Mouse (Mus musculus) limb, embryonic 10.5 days (tissue): ENCODE measurements around the gene Phldb3. TPM values are rescaled to one million over a fixed set of nuclear protein-coding genes. Genes with fewer than 3 reads are reported as not detected.
A peak's percentile ranks its signal among the peaks of the same experiment; 100 is the strongest.
"Not testable (repeated sequence)": the region's sequence is repeated elsewhere in the genome, so short reads cannot be mapped to it uniquely, and the experiment has no call there.

ENCODE experiments used
- DNase-seq: peaks from one replicate; pipeline ENCODE4 v3.0.0-alpha.2; 2017; ENCODE audit warnings: low spot score
- H3K27ac ChIP-seq: fragments of 300-500 bp; sonication (generic); 2 replicates; pipeline ENCODE4 v1.5.1; 2016; ENCODE audit warnings: mild to moderate bottlenecking
- H3K27me3 ChIP-seq: fragments of 300-500 bp; sonication (generic); 2 replicates; pipeline ENCODE4 v1.6.1; 2016; ENCODE audit warnings: low read depth, mild to moderate bottlenecking; ENCODE audit not compliant: poor library complexity, severe bottlenecking
- H3K36me3 ChIP-seq: fragments of 300-500 bp; sonication (generic); 2 replicates; pipeline ENCODE4 v1.6.1; 2016; ENCODE audit warnings: mild to moderate bottlenecking, moderate library complexity
- H3K4me1 ChIP-seq: fragments of 300-500 bp; sonication (generic); 2 replicates; pipeline ENCODE4 v1.6.1; 2016
- H3K4me3 ChIP-seq: fragments of 300-500 bp; sonication (generic); 2 replicates; pipeline ENCODE4 v1.5.1; 2016; ENCODE audit warnings: mild to moderate bottlenecking, moderate library complexity
- H3K9me3 ChIP-seq: fragments of 300-500 bp; sonication (generic); replicated peaks from 2 replicates; pipeline ENCODE4 v1.6.1; 2016; ENCODE audit warnings: mild to moderate bottlenecking
- WGBS: fragments of 180-500 bp; shearing (Covaris S2); methylation state at CpG from one replicate; pipeline ENCODE4 v1.1.7; 2016; 5-methylcytosine and 5-hydroxymethylcytosine counted together
- polyA plus RNA-seq: library from polyadenylated mRNA; unstranded; fragments of >200 nt; fragmentation: Nextera tagmentation; extraction: Ambion mirVana; gene quantifications from 2 replicates; pipeline ENCODE4 v1.2.1, GENCODE M21; 2016

Phldb3 gene
- polyA plus RNA-seq, 1 experiment from 2014 or later: 0.14 TPM

DNA sequence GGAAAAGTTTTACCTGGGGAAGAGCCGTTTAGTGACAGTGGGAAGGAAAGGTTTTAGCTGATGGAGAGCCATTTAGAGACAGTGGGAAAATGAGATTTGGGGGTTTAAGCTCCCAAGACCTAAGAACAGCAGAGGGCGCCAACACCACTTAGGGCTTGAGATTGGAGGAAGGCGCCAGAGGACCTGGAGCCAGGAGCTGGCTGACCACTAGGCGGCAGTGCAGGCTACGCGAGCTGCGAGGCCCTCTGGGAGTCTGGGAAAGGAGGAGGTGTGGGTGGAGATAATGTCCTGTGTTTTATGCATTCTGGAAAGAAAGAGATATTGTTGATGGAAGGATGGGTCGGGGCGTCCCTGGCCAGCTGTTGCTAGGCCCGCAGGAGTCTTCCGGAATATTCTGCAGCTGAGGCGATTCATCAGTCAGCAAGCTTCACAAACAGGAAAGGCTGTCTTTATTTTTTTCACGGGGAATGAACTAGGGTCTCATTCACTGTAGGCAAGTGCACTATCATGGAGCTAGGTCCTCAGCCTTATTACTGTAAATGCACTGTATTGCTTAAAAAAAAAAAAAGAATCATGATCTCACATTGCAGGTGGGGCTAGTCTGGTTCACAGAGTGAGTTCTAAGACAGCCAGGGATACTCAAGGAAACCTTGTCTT lies 9.5 kb upstream of the Phldb3 start:
- Histone ChIP-seq H3K4me1 (no peaks in the 10 kb centered on the region), H3K36me3 (0 out of 2 replicates have a peak, but pooled peaks cover 3% of the 10 kb centered on the region), H3K27ac (no peak overlapping the region), H3K27me3 (no peaks in the 10 kb centered on the region; the same call in 1 of the 2 replicates), H3K4me3 (no peak overlapping the region), H3K9me3 (no peaks in the 10 kb centered on the region)
- 11% methylated on average over 13 of the region's 13 CpGs for WGBS
- DNase-seq: peak; percentile 94

DNA sequence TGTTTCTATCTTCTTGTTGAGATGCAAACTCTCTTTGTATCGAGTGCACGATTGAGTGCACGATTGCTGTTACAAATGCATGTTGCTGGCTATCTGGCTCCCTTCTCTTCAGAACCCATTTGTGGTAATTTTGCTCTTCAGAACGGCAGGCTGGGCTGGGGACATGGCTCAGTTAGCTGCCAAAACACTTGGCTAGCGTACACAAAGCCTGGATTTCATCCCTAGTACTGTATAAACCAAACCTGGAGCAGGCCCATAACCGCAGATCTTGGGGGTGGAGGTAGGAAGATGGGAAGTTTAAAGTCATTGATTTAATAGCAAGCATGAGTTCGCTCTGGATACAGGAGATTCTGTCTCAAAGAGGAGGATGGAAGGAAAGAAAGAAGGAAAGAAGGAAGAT lies 5.0 kb upstream of the Phldb3 start:
- no peak for DNase-seq
- WGBS: 88% methylated on average over 7 of the region's 7 CpGs
- H3K9me3 ChIP-seq: no peaks in the 10 kb centered on the region
- H3K27ac ChIP-seq: no peak overlapping the region
- H3K4me3 ChIP-seq: no peak overlapping the region
- H3K27me3 ChIP-seq: peaks cover 24% of the 10 kb centered on the region
- peaks cover 15% of the 10 kb centered on the region; the same call in 1 of the 2 replicates for H3K36me3 ChIP-seq
- H3K4me1 ChIP-seq: peaks cover 7% of the 10 kb centered on the region

DNA sequence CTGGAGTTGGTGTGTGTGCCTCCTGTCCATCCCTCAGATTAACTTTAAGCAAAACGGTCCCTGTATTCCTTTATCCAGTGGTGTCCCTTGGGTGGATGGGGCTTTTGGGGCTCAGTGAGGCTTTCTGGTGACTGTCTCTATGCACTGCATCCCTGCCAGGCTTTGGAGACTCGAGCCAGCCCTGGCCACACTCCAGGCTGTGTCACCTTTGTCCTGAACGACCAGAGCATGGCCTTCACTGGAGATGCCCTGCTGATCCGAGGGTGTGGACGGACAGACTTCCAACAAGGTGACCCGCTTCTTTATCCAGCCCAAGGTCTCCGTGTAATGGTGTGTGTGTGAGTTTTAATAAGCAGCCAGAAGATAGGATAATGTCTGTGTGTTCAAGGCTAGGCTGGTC lies 4.5 kb upstream of the Phldb3 start:
- Histone ChIP-seq H3K27ac (no peak overlapping the region), H3K4me3 (no peak overlapping the region), H3K9me3 (no peaks in the 10 kb centered on the region), H3K27me3 (peaks cover 29% of the 10 kb centered on the region), H3K4me1 (peaks cover 11% of the 10 kb centered on the region), H3K36me3 (peaks cover 15% of the 10 kb centered on the region; the same call in 1 of the 2 replicates)
- no peak for DNase-seq
- 83% methylated on average over 7 of the region's 7 CpGs for WGBS

DNA sequence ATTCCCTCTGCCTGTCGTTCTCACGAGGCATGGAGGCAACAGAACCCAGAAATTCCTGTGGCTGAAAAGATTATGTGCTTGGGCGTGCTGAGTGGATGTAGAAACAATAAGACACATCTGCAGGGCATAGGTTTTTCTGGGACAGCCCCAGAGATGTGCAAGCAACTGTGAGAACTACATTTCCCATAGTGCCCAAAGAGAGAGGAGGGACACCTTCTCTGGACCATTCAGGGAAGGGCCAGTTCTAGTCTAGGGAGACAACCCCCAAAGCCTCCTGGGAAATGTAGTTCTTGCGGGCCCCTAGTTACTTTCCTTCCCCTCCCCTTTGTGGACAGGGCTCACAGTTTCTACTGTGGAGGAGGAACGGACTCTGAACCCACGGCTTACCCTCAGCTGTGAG lies 2.5 kb upstream of the Phldb3 start:
- no peaks in the 10 kb centered on the region for H3K9me3 ChIP-seq
- H3K27ac ChIP-seq: no peak overlapping the region
- peaks cover 15% of the 10 kb centered on the region; the same call in 1 of the 2 replicates for H3K36me3 ChIP-seq
- DNase-seq: no peak
- WGBS: 41% methylated on average over 6 of the region's 6 CpGs
- H3K4me3 ChIP-seq: no peak overlapping the region
- peaks cover 48% of the 10 kb centered on the region for H3K27me3 ChIP-seq
- peaks cover 25% of the 10 kb centered on the region for H3K4me1 ChIP-seq

DNA sequence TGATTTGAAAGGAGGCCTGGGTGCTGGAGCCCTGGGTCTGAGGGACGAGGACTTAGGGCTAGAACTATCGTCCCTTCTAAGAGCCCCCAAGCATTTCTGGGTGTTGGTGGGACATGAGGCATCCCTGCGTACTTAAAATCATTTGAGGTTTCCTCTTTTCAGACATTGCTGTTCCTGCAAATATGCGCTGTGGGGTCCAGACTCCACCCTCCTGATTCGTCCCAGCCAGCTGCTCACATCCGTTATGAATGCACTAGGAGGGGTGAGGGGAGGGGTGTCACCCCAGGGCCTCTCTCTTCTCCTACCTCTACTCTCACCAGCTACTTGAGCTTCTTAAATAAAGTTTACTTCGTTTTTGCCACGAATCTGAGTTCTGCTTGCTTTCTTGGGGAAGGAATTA lies 2.0 kb upstream of the Phldb3 start:
- WGBS: 71% methylated on average over 8 of the region's 8 CpGs
- peaks cover 54% of the 10 kb centered on the region for H3K27me3 ChIP-seq
- H3K4me1 ChIP-seq: peaks cover 25% of the 10 kb centered on the region
- H3K4me3 ChIP-seq: no peak overlapping the region
- H3K9me3 ChIP-seq: no peaks in the 10 kb centered on the region
- no peak for DNase-seq
- H3K36me3 ChIP-seq: peaks cover 15% of the 10 kb centered on the region; the same call in 1 of the 2 replicates
- no peak overlapping the region for H3K27ac ChIP-seq

DNA sequence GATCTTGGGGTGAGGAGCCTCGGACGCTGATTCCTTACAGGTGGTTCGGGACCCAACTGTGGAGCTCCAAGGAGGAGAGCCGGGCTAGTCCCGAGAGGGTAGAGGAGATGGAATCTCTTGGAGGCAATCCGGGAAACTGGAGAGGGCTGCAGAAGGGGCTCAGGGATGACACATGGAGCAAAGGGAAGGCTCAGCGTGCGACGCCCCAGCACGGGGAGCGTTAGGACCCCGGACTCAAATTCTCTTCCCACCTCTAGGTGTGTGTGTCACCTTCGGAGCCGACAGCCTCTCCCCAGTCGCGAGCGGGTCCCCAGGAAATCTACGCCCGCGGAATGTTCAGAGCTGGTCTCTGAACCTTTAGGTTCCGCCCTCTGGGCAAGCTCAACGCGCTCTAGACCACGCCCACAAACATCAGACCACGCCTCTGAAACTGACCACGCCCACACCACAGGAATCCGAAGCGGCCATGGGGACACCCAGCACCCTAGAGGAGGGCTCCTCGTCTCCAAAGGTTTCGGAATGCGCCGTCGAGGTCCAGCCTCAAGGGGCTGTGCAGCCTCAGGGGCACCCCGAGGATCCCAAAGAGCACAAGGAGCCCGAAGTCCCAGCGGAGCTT lies 424 bp downstream of the Phldb3 start:
- H3K4me1 ChIP-seq: peaks cover 25% of the 10 kb centered on the region
- no peaks in the 10 kb centered on the region for H3K9me3 ChIP-seq
- WGBS: under 1% methylated on average over 36 of the region's 36 CpGs
- H3K36me3 ChIP-seq: peaks cover 12% of the 10 kb centered on the region; the same call in 1 of the 2 replicates
- peak; percentile 76 for DNase-seq
- H3K27ac ChIP-seq: no peak overlapping the region
- peaks cover 67% of the 10 kb centered on the region for H3K27me3 ChIP-seq
- peak overlapping the region; percentile 51 for H3K4me3 ChIP-seq

DNA sequence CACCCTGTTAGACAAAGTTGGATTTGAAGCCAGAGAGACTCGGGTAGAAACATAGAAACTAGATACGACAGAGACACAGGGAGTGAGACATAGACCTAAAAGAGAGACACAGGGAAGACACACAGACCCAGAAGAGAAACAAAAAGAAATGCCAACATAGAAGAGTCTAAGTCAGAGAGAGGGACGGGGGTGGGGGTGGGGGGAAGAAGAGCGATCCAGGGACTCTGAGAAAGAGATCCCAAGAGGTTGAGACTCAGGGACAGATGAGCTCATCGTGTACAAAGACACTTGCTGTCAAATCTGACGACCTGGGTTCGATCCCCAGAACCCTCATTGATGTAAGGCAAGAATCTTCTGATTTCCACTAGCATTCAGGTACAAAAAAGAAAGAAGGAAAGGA lies 1.1 kb downstream of the Phldb3 start:
- Histone ChIP-seq H3K36me3 (peaks cover 12% of the 10 kb centered on the region; the same call in 1 of the 2 replicates), H3K4me3 (peak overlapping the region; percentile 51), H3K27me3 (peaks cover 67% of the 10 kb centered on the region), H3K4me1 (peaks cover 25% of the 10 kb centered on the region), H3K27ac (no peak overlapping the region), H3K9me3 (no peaks in the 10 kb centered on the region)
- DNase-seq: no peak
- 14% methylated on average over 7 of the region's 7 CpGs for WGBS

DNA sequence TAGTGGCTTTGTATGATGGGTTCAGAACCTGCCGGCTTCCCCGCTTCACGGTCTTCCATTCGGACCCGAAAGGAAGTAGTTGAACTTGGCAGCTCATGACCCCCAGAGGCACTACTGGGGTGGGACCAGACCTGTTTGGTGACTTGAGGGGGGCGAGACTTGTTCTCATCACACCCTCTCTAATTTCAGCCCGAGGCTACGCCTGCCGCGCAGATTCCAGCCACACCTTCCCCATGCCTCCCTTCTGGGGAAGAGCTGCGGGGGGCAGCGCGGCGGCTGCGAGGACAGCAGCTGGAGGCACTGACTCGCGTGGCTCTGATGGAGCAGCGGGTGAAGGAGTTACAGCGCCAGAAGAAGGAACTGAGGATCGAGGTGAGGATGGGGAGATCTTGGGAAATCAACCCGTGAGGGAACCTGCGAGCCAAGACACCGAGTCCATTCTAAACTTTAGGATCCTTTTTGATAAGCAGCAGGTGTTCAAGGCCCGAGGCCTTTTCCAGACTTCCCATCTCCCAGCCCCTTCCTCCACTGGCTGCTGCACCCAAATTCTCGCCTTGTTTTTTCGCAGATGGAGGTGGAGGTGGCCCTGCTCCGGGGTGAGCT lies 1.8 kb downstream of the Phldb3 start:
- peak; percentile 53 for DNase-seq
- H3K27ac ChIP-seq: no peak overlapping the region
- peak overlapping the region; percentile 31 for H3K4me3 ChIP-seq
- WGBS: 3% methylated on average over 27 of the region's 27 CpGs
- H3K36me3 ChIP-seq: peaks cover 12% of the 10 kb centered on the region; the same call in 1 of the 2 replicates
- H3K4me1 ChIP-seq: peaks cover 25% of the 10 kb centered on the region
- no peaks in the 10 kb centered on the region for H3K9me3 ChIP-seq
- H3K27me3 ChIP-seq: peaks cover 67% of the 10 kb centered on the region

DNA sequence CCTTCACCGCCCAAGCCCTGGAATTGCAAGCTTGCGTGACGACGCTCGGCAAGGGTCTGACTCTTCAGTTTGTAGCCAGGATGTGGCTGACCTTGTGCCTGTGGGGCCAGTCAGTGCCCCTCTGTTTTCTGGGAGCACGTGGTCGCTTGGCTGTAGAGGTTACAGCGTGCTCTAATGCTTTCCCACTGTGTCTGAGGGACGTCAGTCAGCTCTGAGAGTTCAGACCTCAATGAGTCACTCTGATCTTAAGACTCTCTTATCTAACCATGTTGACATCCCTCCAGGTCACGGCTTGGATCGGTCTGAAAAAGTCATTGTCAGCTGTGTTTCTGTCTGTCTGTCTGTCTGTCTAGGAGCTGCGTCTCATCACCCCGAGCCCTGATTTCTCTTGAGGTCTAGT lies 4.3 kb downstream of the Phldb3 start:
- H3K36me3 ChIP-seq: no peaks in the 10 kb centered on the region
- no peaks in the 10 kb centered on the region for H3K9me3 ChIP-seq
- peaks cover 25% of the 10 kb centered on the region for H3K4me1 ChIP-seq
- WGBS: 79% methylated on average over 13 of the region's 13 CpGs
- peaks cover 64% of the 10 kb centered on the region for H3K27me3 ChIP-seq
- H3K4me3 ChIP-seq: no peak overlapping the region
- no peak for DNase-seq
- H3K27ac ChIP-seq: no peak overlapping the region

DNA sequence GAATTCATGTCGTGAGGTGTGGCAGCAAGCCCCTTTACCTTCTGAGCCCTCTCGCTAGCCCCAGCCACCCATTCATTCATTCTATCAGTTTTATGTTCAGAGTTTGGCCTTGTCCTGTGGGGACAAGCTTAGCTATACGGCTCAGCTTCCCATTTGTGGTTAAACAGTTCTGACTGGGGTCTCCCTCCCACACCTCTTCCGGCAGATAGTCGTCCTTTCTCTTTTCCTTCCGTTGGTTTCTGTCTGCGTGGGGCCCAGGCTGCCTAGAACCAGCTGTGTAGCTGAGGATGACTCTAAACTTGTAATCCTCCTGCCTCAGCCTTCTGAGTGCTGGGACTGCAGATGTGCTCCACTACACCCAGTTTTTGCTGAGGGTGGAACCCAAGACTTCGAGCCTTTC lies 7.2 kb downstream of the Phldb3 start:
- Histone ChIP-seq H3K4me1 (peaks cover 1% of the 10 kb centered on the region; the same call in 1 of the 2 replicates), H3K9me3 (peaks cover 3% of the 10 kb centered on the region; the same call in 1 of the 2 replicates), H3K36me3 (no peaks in the 10 kb centered on the region), H3K27ac (no peak overlapping the region), H3K27me3 (peaks cover 37% of the 10 kb centered on the region), H3K4me3 (no peak overlapping the region)
- 81% methylated on average over 8 of the region's 8 CpGs for WGBS
- DNase-seq: no peak

DNA sequence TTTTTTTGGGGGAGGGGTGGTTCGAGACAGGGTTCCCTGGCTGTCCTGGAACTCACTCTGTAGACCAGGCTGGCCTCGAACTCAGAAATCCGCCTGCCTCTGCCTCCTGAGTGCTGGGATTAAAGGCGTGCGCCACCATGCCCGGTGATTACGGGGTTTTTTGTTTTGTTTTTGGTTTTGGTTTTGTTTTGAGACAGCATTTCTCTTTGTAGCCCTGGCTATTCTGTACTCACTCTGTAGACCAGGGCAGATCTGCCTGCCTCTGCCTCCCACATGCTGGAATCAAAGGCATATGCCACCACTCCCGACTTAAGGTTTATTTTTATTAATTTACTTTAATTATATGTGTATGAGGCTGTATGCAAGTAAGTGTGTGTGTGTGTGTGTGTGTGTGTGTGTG lies 7.8 kb downstream of the Phldb3 start:
- WGBS: 91% methylated on average over 8 of the region's 8 CpGs
- H3K27ac ChIP-seq, H3K36me3 ChIP-seq, DNase-seq, H3K9me3 ChIP-seq, H3K4me3 ChIP-seq, H3K4me1 ChIP-seq: not testable (repeated sequence)
- peaks cover 31% of the 10 kb centered on the region for H3K27me3 ChIP-seq

DNA sequence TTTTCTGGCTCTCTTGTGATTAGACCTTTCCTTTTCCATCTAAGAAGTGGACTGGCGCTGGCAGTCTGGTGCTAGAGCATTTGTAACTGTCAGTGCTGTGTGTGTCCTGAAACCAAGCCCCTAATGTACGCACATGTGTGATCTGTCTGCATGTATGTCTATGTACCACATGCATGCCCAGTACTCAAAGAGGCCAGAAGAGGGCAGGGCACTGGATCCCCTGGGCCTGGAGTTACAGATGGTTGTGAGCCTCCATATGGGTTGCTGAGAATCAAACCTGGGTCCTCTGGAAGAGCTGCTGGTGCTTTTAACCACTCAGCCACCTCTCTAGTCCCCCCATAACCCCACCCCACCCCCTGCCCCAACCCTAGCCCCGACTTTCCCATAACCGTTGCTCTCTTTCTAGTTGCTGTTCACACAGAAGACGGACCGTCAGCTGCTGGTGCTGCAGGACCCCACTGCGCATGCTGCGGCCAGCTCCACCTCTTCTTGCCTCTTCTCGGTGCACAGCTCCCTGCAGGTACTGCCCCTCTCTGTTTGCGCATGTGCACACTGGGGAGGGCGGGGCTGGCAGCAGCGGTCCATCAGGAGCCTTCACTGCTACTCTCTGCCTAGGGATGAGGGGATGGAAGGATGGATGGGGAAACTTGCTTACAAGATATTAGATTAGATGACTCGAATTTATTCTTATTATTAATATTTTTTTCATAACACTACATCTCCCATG lies 9.3 kb downstream of the Phldb3 start:
- no peaks in the 10 kb centered on the region; the same call in 1 of the 2 replicates for H3K4me1 ChIP-seq
- peaks cover 17% of the 10 kb centered on the region; the same call in 1 of the 2 replicates for H3K27me3 ChIP-seq
- 52% methylated on average over 13 of the region's 13 CpGs for WGBS
- no peak overlapping the region for H3K27ac ChIP-seq
- DNase-seq: no peak
- H3K4me3 ChIP-seq: no peak overlapping the region
- no peaks in the 10 kb centered on the region for H3K36me3 ChIP-seq
- H3K9me3 ChIP-seq: peaks cover 3% of the 10 kb centered on the region; the same call in 1 of the 2 replicates
